Mouse (Mus musculus): ENCODE measurements around the gene She. TPM values are rescaled to one million over a fixed set of nuclear protein-coding genes. Genes with fewer than 3 reads are reported as not detected.
"Not testable (repeated sequence)": the region's sequence is repeated elsewhere in the genome, so short reads cannot be mapped to it uniquely, and the experiment has no call there.

Gene She
- total RNA-seq (2021): 1 to 10 TPM; 2.8 to 3.1 TPM
- long read RNA-seq, experiment 1, full-length matches to known transcripts: 1 of 3 reads
- long read RNA-seq, experiment 1, partial matches to known transcripts: 0 of 3 reads
- long read RNA-seq, experiment 1, other reads (novel, unspliced or antisense): 2 of 3 reads
- long read RNA-seq, experiment 2, full-length matches to known transcripts: 1 of 1 reads
- long read RNA-seq, experiment 2, partial matches to known transcripts: 0 of 1 reads
- long read RNA-seq, experiment 2, other reads (novel, unspliced or antisense): 0 of 1 reads

DNA sequence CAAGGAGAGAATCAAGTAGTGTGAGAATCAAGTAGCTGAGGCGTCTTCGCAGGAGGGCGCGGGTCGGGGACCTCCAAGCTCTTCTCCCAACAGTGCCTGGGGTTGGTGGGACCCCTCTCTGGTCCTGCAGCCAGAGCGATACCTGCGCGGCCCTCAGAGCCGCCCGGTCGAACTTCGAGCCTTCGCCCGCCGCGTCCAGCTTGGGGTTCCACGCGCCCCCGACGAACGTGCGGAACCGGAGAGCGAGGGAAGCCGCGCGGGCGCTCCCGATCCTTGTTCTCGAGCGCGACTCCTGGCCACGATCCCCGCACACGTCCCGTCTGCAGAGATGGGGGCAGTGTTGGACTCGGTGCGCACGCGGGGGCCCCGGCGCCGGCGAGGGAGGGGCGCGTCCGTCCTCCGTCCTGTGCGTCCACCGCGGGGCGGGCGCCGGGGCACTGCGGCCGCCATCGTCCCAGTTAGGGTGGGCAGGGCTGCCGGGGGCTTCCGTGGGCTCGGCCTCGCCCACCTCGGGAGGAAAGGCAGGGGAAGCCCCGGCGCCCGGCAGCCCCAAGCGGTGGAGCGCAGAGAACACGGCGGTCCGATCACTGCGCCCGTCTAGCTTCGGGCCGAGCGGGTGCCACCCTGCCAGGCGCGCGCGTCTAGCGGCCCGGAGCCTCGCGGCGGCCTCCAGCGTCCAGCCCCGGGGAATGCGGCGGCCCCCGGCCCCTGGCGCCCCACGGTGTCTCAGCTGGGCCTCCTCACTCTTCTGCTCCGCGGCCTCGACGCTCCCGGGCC, at the start of gene She:
TSS of gene She (plus strand) at position 556 of the 777 bp plus-strand sequence.
- no peak for TF ChIP-seq CTCF (conservative IDR thresholded peaks at IDR 0.05)
- DNase-seq (ENCODE audit: low spot score in 2 of 2): no peak
- H3K4me3 ChIP-seq: peak within 1 kb of the TSS; percentile 37

DNA sequence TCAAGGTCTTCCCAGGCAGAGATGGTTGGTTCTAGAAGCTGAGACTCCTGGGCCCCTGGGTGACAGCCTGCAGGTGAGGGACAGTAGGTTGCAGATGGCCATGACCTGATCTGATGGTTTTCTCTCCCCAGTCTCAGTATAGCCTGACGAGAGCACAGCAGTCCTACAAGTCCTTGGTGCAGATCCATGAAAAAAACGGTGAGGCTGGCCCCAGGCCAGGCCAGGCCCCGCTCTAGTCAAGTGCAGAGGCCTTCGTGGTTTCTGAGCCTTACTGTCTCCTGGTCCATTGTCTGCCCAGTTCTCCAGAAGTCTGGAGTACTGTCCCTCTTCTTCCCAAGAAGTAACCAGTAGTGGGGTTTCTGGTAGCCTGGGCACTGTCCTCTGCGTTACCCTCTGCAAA, 49.5 kb upstream of the She start:
- Histone ChIP-seq H3K4me3 (no peak overlapping the region), H3K27ac (no peak overlapping the region)
- no peak for TF ChIP-seq CTCF (conservative IDR thresholded peaks at IDR 0.05)
- DNase-seq (ENCODE audit: low spot score in 2 of 2): no peak

More for the DNA sequence above, at the start of gene She:
- H3K27ac ChIP-seq: peak within 1 kb of the TSS; percentile 64; the same call in 1 of the 2 replicates

DNA sequence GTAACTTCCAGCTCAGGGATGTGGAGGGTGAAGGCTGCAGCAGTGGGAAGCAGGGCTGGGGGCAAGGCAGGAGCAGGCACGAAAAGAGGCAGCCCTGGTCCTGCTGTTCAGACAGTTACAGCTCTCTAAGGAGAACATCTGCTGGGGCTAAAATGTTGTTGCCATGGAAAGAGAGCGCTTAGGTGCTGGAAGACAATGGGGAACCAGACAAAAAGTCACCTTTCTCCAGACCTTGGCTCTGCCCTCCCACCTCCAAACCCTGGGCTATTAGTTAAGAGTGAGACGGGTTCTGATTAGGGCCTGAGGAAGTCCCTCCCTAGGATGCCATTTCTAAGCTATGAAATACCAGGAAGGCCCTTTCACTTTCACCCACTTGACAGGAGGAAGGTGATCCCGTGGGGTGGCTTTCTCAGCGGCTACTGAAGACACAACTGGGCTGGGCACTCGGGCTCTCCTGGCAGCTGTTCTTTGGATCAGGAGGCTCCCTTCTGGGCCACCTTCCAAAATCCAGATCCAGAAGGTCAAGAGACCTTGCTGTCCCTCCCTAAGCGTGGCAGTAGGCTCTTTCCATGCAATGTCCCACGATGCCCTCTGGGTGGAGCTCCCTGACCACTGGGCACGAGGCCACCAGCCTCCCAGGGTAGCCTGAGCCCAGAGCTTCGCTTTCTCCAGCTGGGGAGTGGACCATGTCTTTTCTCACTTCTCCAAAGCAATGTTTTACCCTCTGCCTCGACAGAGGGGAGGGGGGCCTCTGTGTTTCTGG, 46.0 kb upstream of the She start:
- H3K27ac ChIP-seq: peak overlapping the region; percentile 53; the same call in 1 of the 2 replicates
- peak; percentile 87 for TF ChIP-seq CTCF (conservative IDR thresholded peaks at IDR 0.05)
- no peak overlapping the region for H3K4me3 ChIP-seq
- DNase-seq (ENCODE audit: low spot score in 2 of 2): peak in 1 of 2 experiments; percentile 72

DNA sequence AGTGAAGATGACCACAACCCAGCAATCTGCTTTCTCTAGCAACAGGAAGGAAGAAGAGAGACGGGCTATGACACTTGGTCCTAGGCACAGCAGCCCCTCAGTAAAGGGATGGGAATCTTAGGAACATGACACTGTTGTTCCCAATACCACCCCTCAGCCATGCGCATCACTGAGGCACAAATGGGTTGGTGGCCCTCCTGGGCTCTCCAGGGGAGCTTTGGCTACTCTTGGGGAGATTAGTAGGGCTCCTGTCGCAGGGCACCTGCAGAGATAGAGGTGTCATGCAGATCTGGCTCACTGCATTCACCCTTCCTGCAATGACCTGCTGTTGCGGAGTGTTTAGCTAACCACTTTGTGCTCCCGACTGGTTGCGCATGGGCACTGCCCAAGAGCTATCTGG, 44.9 kb upstream of the She start:
- Histone ChIP-seq H3K27ac (no peak overlapping the region), H3K4me3 (no peak overlapping the region)
- DNase-seq (ENCODE audit: low spot score in 2 of 2): no peak
- no peak for TF ChIP-seq CTCF (conservative IDR thresholded peaks at IDR 0.05)

DNA sequence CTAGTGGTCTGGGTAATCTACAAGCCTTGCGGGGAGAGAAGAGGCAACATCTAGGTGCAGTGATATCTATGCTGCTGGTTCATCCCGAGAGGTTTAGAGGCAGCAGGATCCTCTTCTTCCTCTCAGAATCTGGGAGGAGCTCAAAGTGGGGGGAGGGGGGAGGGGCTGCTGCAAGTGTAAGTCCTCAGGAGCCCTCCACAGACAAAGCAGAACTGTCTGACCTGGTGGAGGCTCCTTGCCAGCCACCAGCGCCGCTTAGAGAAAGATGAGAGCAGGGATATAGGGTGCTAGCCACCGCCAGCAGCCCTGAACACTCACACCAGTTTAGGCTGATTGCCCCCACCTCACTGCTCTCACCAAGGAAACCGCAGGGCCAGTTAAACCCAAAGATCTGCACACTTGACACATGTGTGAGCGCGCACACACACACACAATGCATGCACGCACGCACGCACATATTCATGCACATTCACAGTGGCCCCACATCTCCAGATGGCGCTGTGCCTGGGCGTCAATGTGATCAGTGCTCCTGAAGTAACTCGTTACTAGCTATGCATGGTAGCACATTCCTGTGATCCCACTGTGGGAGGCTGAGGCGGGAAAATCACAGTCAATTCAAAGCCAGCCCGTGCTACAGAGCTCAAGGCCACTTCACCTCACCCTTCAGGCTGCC, 42.4 kb upstream of the She start:
- no peak for DNase-seq (ENCODE audit: low spot score in 2 of 2)
- Histone ChIP-seq H3K27ac (no peak overlapping the region), H3K4me3 (no peak overlapping the region)
- TF ChIP-seq CTCF (conservative IDR thresholded peaks at IDR 0.05): peak; percentile 24

DNA sequence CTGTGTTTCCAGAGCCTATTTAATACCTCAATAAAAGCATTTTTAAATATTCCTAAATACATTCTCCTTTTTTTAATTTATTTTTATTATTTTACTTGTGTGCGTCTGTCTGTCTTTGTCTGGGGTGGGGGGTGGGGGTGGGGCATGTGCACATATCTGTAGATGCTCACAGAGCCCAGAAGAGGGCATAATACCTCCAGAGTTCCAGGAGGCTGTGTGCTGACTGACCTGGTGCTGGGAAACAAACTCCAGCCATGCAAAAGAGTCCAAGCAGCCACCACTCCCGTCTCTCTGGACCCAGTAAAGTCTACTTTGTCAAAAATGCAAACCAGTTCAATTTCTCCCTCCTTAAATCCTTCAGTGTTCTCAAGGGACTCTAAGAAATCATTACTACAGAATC, 36.6 kb upstream of the She start:
- Histone ChIP-seq H3K27ac (no peak overlapping the region), H3K4me3 (no peak overlapping the region)
- TF ChIP-seq CTCF (conservative IDR thresholded peaks at IDR 0.05): no peak
- DNase-seq (ENCODE audit: low spot score in 2 of 2): no peak

DNA sequence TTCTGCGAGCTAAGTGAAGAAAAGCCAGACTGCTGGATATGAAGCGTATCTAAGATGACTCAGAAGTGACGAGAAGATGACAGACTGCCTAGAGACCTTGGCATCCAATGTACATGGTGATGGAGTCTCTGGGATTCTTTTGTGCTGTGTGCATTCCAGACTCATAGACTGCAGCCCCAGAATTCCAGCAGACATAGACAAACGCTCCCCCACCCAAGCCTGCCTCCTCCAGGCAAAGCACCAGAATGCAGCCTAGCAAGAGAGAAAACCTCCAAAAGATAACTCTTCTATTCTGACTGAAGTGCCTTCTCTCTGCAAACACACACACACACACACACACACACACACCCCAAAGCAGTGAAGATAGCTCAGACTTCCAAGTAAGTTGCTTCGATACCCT, 35.4 kb upstream of the She start:
- TF ChIP-seq CTCF (conservative IDR thresholded peaks at IDR 0.05): peak; percentile 51
- H3K27ac ChIP-seq: no peak overlapping the region
- no peak for DNase-seq (ENCODE audit: low spot score in 2 of 2)
- no peak overlapping the region for H3K4me3 ChIP-seq

DNA sequence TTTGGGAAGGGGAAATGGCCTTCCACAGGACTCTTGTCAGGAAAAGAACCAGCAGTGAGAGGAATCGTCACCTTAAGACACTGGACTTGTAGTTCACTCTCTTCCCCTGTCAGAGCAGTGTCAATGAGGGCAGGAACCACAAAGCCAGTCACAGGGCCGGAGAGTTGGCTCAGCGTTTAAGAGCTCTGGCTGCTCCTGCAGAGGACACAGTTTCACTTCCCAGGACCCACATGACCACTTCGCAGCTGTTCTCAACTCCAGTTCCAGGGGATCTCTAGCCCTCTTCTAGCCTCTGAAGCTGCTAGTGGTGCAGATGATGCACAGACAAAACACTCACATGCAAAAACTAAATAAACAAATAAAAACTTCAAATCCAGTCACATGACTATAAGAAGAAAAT, 34.8 kb upstream of the She start:
- DNase-seq (ENCODE audit: low spot score in 2 of 2): no peak
- no peak for TF ChIP-seq CTCF (conservative IDR thresholded peaks at IDR 0.05)
- H3K27ac ChIP-seq: no peak overlapping the region
- no peak overlapping the region for H3K4me3 ChIP-seq

DNA sequence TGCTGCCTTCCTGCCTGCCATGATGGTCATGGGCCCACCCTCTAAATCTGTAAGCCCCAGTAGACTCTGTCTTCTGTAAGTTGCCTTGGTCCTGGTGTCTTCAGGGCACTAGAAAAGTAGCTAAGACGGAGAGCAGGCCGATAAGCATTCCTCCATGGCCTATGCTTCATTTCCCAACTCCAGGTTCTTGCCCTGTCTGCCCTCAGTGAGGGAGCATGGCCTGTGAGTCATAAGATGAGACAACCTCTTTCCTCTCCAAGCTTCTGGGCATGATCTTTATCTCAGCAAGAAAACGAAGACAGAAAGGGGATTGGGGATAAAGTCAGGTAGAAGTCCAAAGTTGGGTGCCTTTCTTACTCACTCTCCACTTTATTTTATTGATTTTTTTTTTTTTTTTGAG, 32.7 kb upstream of the She start:
- Histone ChIP-seq H3K27ac (no peak overlapping the region), H3K4me3 (no peak overlapping the region)
- TF ChIP-seq CTCF (conservative IDR thresholded peaks at IDR 0.05): no peak
- DNase-seq (ENCODE audit: low spot score in 2 of 2): no peak

DNA sequence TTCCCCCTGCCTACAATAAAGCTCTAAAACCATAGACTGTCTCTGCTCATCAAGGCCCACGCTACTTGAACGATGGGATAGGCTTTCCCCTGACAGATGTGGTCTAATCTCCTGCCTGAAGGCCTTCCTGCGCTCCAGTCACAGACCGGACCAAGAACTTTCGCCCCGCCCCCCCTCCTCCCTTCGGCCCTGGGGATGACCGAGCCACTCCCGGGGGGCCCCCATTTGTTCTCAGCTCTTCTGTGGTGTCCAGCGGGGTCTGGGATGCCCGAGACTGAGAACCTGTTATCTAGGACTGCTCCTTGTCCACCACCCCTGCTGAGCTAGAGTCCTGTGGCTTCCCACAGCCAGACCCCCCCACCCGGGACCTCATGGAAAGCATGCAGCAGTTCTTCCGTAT, 31.7 kb upstream of the She start:
- DNase-seq (ENCODE audit: low spot score in 2 of 2): no peak
- no peak overlapping the region for H3K27ac ChIP-seq
- no peak for TF ChIP-seq CTCF (conservative IDR thresholded peaks at IDR 0.05)
- no peak overlapping the region for H3K4me3 ChIP-seq

DNA sequence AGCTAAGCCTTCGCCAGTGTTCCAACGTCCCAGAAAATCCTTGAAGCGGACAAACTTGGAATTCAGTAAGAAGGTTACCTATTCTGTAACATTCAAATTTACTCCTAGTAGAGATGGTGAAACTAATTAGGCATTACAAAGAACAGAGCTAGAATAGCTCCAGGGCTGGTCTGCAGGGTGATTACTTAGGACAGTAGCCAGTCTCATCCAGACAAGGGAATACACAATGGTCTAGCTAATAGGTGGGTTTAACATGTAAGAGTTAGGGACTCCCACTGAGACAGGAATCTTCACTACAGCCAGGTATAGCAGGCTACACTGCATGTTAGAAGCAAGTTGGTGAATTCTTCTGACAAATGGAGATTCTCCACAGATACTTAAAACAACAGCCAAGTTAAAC, 31.1 kb upstream of the She start:
- not testable (repeated sequence) for H3K27ac ChIP-seq; H3K4me3 ChIP-seq; DNase-seq (ENCODE audit: low spot score in 2 of 2)

DNA sequence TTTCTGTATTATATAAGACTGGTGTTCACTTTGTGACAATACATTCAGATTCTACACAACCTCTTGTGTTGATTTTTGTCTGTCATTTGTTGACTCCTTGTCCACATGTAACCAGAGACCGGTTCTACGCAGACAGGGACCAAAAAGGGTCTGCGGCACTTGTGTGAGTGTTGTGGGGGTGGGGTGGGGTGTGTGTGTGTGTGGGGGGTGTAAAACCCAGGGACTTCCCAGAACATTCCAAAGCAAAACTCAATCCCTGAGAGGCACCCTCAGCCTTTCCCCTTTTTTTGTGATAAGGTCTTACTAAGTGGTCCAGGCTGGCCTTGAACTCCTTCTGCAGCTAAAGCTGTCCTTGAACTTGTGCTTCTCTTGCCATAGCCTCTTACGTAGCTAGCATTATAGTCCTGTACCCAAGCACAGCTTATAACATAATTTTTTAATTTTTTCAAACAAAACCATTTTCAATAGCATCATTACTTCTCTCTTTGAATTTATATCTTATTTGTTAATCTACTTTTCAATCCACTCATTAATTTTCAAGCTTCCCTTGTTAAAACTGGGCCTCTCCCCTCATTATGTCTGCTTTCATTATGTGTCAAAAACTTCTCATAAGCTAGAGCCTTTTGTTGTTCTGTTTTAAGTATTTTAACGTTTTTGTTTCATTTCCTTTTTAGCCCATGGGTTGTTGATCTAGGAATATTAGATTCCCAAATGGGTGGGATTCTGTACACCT, 30.2 kb upstream of the She start:
- no peak for DNase-seq (ENCODE audit: low spot score in 2 of 2)
- no peak overlapping the region for H3K27ac ChIP-seq
- H3K4me3 ChIP-seq: no peak overlapping the region
- TF ChIP-seq CTCF (conservative IDR thresholded peaks at IDR 0.05): no peak

All from layer of hippocampus, adult 2 months (tissue).